Mouse (Mus musculus) limb, embryonic 15.5 days (tissue): ENCODE results near the gene Chit1. TPM values are rescaled to one million over a fixed set of nuclear protein-coding genes. Genes with fewer than 3 reads are reported as not detected.

Experiments
- ATAC-seq: fragments of 200-750 bp; cut with Nextera tagmentation; 2 replicates; pipeline ENCODE4 v1.8.0; 2017; ENCODE audit warnings: low read depth, moderate TSS enrichment; ENCODE audit not compliant: insufficient number of reproducible peaks, low FRiP score, low TSS enrichment
- H3K27ac ChIP-seq: fragments of 300-500 bp; sonication (generic); 2 replicates; pipeline ENCODE4 v1.5.1; 2015; ENCODE audit warnings: moderate library complexity, mild to moderate bottlenecking, inconsistent platforms
- H3K27me3 ChIP-seq: fragments of 300-500 bp; sonication (generic); 2 replicates; pipeline ENCODE4 v1.6.1; 2015; ENCODE audit warnings: inconsistent platforms
- H3K36me3 ChIP-seq: fragments of 300-500 bp; sonication (generic); 2 replicates; pipeline ENCODE4 v1.6.1; 2015; ENCODE audit warnings: inconsistent platforms
- H3K4me1 ChIP-seq: fragments of 300-500 bp; sonication (generic); 2 replicates; pipeline ENCODE4 v1.6.1; 2015; ENCODE audit warnings: inconsistent platforms
- H3K4me2 ChIP-seq: fragments of 300-500 bp; sonication (generic); 2 replicates; pipeline ENCODE4 v1.6.1; 2015; ENCODE audit warnings: mild to moderate bottlenecking, inconsistent platforms
- H3K4me3 ChIP-seq: fragments of 300-500 bp; sonication (generic); 2 replicates; pipeline ENCODE4 v1.5.1; 2015; ENCODE audit warnings: mild to moderate bottlenecking, inconsistent platforms
- H3K9ac ChIP-seq: fragments of 300-500 bp; sonication (generic); 2 replicates; pipeline ENCODE4 v1.6.1; 2015; ENCODE audit warnings: inconsistent platforms
- H3K9me3 ChIP-seq: fragments of 300-500 bp; sonication (generic); 2 replicates; pipeline ENCODE4 v1.6.1; 2016; ENCODE audit warnings: inconsistent platforms
- WGBS: fragments of 180-500 bp; shearing (Covaris S2); methylation state at CpG from one replicate; pipeline ENCODE4 v1.1.7; 2015; 5-methylcytosine and 5-hydroxymethylcytosine counted together
- polyA plus RNA-seq: library from polyadenylated mRNA; unstranded; fragments of >200 nt; fragmentation: Nextera tagmentation; extraction: Ambion mirVana; gene quantifications from 2 replicates; pipeline ENCODE4 v1.2.1, GENCODE M21; 2015

The Chit1 gene
- polyA plus RNA-seq, 1 experiment from 2014 or later: 0.59 TPM

DNA sequence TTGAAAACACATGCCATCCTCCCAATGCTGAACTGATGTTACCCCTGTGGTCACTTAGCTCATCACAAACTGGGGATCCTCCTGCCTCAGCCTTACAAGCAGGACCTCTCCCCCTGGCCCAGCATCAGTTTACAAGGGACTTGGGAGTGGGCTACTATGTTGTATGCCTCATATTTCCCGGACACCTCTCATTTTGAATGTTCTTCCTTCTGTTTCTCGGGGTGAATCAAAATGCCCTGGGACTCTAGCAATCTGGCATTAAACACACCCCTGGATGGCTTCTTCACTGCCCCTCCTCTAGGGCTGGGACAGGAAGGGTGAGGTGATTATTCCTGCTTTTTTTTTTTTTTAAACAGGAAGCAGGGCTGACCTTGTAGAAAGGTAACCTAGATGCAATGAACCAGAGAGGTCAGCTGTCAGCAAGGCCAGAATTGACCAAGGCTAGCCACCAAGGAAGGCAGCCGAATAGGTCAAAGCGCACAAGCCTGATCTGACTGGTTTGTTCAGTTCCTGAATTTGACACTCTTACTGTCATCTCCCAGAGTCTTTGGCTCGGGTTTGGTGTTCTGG lies 30.1 kb upstream of the Chit1 start:
- Histone ChIP-seq H3K4me2 (no peak overlapping the region), H3K27ac (no peak overlapping the region), H3K4me3 (no peak overlapping the region), H3K36me3 (0 out of 2 replicates have a peak, but pooled peaks cover 3% of the 10 kb centered on the region), H3K9ac (no peak overlapping the region), H3K4me1 (peaks cover 63% of the 10 kb centered on the region), H3K9me3 (no peaks in the 10 kb centered on the region), H3K27me3 (no peaks in the 10 kb centered on the region)
- ATAC-seq: no peak
- WGBS: 77% methylated on average over 5 of the region's 5 CpGs

DNA sequence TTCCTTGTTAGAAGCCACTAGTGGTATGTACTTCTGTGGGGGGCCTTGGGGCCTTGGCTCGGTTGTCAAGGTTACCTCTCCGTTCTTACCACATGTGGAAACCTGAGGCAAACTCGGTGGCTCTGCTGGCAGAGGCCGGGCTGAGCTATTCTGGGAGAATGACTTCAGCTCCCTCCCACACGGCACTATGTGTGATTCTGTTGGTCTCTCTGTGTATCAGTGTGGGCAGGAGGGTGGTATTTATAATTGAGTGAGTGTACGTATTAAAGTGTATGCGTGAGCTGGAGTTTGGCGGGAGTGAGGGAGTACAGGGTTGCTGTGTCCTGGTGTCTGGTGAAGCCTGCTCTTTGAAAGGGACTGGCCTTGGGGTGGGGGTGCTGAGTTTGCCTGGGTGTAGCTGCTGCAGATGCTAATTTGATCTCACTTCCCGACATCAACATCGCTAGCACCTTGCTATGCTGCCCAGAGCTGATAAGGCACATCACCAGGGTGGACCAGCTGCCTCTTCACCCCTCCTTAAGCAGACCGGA lies 28.0 kb upstream of the Chit1 start:
- no peak overlapping the region for H3K4me3 ChIP-seq
- WGBS: 39% methylated on average over 11 of the region's 11 CpGs
- H3K9me3 ChIP-seq: no peaks in the 10 kb centered on the region
- H3K4me1 ChIP-seq: peaks cover 55% of the 10 kb centered on the region
- H3K36me3 ChIP-seq: no peaks in the 10 kb centered on the region
- no peaks in the 10 kb centered on the region for H3K27me3 ChIP-seq
- no peak overlapping the region for H3K4me2 ChIP-seq
- H3K27ac ChIP-seq: no peak overlapping the region; the same call in 1 of the 2 replicates
- no peak overlapping the region for H3K9ac ChIP-seq
- no peak for ATAC-seq

DNA sequence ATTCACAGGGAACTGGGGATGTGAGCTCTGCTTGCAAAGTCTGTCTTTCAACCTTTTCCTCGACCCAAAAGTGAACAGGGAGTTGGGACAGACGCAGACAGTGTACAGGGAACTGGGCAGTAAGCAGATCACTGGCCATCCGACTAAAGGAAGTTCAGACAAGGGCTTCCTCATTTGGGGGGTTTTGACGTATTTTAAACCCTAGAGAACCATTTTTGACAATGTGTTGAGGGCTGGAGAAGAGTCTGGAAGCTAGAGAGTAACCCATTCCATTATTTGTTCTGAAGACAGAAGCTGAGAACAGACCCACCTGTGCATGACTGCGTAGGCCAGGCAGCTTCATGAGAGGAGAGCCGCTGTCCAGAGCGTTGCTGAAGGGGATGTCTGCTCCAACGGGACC lies 27.4 kb upstream of the Chit1 start:
- Histone ChIP-seq H3K4me3 (no peak overlapping the region), H3K9ac (no peak overlapping the region), H3K4me2 (no peak overlapping the region), H3K36me3 (no peaks in the 10 kb centered on the region), H3K4me1 (peaks cover 52% of the 10 kb centered on the region), H3K27ac (no peak overlapping the region), H3K9me3 (no peaks in the 10 kb centered on the region), H3K27me3 (no peaks in the 10 kb centered on the region)
- no peak for ATAC-seq
- 76% methylated on average over 8 of the region's 8 CpGs for WGBS

DNA sequence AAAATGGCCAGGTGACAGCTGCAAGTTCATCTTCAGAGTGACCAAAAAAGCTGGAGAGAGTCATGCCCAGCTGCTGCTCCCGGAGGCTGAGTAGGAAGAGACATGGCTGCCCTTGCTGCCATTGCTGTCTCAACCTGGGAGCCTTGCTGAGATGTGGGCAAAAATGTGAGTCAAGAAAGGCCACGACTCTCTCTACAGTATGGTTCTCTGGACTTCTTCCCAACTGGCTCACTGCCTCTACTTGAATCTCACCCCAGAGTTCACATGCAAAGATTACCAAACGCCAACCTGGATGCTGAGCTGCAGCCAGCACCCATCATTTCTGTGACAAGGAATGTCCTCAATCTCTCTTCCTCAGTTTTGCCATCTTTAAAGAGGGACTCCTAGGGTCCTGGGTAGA lies 26.9 kb upstream of the Chit1 start:
- peaks cover 52% of the 10 kb centered on the region for H3K4me1 ChIP-seq
- ATAC-seq: no peak
- no peak overlapping the region for H3K27ac ChIP-seq
- H3K4me2 ChIP-seq: no peak overlapping the region
- H3K4me3 ChIP-seq: no peak overlapping the region
- no peaks in the 10 kb centered on the region for H3K27me3 ChIP-seq
- no peaks in the 10 kb centered on the region for H3K9me3 ChIP-seq
- 67% methylated on average over 3 of the region's 3 CpGs for WGBS
- H3K9ac ChIP-seq: no peak overlapping the region
- H3K36me3 ChIP-seq: no peaks in the 10 kb centered on the region

DNA sequence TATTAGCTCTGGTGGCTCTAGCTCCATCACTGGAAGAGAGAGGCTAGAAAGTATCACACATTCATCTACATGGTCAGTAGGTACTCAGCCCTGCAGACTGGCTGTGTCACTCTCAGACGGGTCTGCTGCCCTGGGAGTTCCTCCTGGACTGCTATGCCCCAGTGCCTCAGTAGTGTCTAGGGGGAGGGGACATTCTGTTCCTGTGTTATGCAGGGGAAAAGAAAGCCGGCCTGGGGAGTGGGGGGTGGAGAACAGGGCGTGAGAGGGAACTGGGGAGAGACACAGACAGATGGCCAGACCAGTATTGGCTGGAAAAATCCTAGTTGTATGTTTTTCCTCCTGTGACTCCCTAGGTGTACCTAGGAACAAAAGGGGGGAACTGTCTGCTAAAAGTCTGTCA lies 25.0 kb upstream of the Chit1 start:
- Histone ChIP-seq H3K4me2 (no peak overlapping the region), H3K4me3 (no peak overlapping the region), H3K36me3 (no peaks in the 10 kb centered on the region), H3K27me3 (no peaks in the 10 kb centered on the region), H3K27ac (no peak overlapping the region), H3K4me1 (peaks cover 44% of the 10 kb centered on the region), H3K9ac (no peak overlapping the region), H3K9me3 (no peaks in the 10 kb centered on the region)
- no peak for ATAC-seq
- WGBS: 38% methylated on average over 3 of the region's 3 CpGs

DNA sequence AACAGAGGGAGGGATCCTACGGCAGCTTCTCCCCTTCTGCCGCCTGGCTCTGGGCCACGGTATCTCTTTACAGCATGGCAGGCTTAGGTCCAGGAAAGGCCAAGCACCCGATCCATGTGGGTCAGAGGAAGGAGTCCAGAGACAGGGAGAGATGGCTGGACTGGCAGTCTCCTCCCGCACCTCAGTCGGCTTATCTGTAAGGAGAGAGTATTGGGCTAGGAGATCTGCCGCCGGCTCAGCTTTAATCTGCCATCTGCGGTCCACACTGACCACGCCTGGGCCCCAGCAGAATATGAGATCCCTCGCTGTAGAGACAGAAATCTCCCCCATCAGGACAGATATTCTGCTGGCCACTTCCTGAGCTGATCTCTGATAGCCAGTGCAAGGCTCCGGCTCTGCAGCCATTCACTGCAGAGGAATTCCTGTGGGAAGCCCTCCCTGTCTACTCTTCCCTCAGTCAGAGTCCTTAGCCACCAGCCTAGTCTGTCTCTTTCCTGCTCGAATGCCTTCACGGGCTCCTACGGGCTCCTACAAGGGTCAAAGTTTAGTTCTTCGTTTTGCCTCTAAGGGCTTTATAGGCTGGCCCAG lies 24.1 kb upstream of the Chit1 start:
- Histone ChIP-seq H3K4me2 (no peak overlapping the region), H3K4me1 (peaks cover 44% of the 10 kb centered on the region), H3K9me3 (no peaks in the 10 kb centered on the region), H3K4me3 (no peak overlapping the region), H3K36me3 (no peaks in the 10 kb centered on the region), H3K27ac (peak overlapping the region; percentile 4; the same call in 1 of the 2 replicates), H3K27me3 (no peaks in the 10 kb centered on the region), H3K9ac (no peak overlapping the region)
- 48% methylated on average over 16 of the region's 16 CpGs for WGBS
- ATAC-seq: peak; percentile 20; the same call in 1 of the 2 replicates

DNA sequence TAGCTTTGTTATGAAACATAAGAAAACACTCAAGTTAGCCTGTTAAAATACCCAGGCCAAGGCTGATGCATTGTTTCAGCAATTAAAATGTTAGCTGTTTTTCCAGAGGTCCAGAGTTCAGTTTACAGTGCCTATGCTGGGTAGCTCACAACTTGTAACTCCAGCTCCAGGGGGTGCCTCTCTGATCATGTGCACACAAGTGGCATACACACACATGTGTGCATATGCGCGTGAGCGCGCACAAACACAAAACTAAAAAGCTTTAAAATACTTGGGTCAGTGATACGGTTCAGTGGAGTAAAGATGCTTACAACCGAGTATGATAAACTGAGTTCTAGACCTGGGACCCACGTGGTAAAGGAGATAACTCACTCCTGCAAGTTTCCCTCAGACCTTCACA lies 22.0 kb upstream of the Chit1 start:
- WGBS: 85% methylated on average over 7 of the region's 7 CpGs
- no peak overlapping the region for H3K4me2 ChIP-seq
- no peak for ATAC-seq
- H3K9ac ChIP-seq: no peak overlapping the region
- no peaks in the 10 kb centered on the region for H3K27me3 ChIP-seq
- no peak overlapping the region for H3K27ac ChIP-seq
- no peaks in the 10 kb centered on the region for H3K9me3 ChIP-seq
- no peak overlapping the region for H3K4me3 ChIP-seq
- no peaks in the 10 kb centered on the region for H3K36me3 ChIP-seq
- peaks cover 47% of the 10 kb centered on the region for H3K4me1 ChIP-seq

DNA sequence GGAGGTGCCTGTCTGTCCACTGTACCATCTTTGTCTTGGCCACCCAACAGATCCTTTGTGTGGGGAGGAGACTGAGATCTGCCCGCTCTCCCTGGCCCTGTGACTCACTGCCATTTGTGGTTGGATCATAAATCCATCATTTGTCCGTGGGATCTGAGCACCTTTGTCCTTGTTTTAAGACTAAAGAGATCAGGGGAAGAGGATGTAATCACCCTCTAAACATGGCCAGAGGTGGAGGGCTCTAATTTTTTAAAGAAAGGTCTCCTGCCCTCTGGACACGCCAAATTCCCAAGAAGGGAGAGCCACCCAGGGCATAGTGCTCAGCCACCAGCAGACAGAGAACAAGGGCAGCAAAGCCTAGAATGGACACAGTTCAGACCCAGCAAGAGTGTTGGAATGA lies 19.2 kb upstream of the Chit1 start:
- Histone ChIP-seq H3K4me2 (no peak overlapping the region), H3K36me3 (no peaks in the 10 kb centered on the region), H3K27me3 (no peaks in the 10 kb centered on the region), H3K9ac (no peak overlapping the region), H3K4me3 (no peak overlapping the region), H3K27ac (peak overlapping the region; percentile 90), H3K9me3 (no peaks in the 10 kb centered on the region), H3K4me1 (peaks cover 47% of the 10 kb centered on the region)
- WGBS: 72% methylated on average over 3 of the region's 3 CpGs
- no peak for ATAC-seq

DNA sequence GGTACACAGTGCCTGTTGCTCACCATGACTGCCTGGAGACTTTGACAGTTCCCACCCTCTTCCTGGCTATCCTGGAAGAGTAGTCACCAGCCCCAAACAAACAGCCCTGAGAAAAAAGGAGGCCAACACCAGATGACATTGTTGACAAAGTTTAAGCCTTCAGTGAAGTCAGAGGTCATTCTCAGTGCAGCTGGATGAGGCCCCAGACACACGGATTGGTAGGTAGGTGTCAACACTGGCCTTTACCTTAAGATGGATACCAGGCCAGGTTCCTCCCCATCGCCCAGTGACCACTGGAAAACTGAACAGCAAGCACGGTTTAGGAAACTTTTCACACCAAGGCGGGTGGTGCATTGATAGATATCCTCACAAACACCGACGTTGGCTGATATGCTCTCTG lies 18.7 kb upstream of the Chit1 start:
- H3K27me3 ChIP-seq: no peaks in the 10 kb centered on the region
- peak overlapping the region; percentile 90 for H3K27ac ChIP-seq
- H3K36me3 ChIP-seq: no peaks in the 10 kb centered on the region
- no peaks in the 10 kb centered on the region for H3K9me3 ChIP-seq
- WGBS: 34% methylated on average over 6 of the region's 6 CpGs
- 0 out of 2 replicates have a peak overlapping the region, but pooled peaks have one; percentile 55 for H3K9ac ChIP-seq
- peak overlapping the region; percentile 86 for H3K4me2 ChIP-seq
- peak overlapping the region; percentile 46; the same call in 1 of the 2 replicates for H3K4me3 ChIP-seq
- peaks cover 47% of the 10 kb centered on the region for H3K4me1 ChIP-seq
- no peak for ATAC-seq

DNA sequence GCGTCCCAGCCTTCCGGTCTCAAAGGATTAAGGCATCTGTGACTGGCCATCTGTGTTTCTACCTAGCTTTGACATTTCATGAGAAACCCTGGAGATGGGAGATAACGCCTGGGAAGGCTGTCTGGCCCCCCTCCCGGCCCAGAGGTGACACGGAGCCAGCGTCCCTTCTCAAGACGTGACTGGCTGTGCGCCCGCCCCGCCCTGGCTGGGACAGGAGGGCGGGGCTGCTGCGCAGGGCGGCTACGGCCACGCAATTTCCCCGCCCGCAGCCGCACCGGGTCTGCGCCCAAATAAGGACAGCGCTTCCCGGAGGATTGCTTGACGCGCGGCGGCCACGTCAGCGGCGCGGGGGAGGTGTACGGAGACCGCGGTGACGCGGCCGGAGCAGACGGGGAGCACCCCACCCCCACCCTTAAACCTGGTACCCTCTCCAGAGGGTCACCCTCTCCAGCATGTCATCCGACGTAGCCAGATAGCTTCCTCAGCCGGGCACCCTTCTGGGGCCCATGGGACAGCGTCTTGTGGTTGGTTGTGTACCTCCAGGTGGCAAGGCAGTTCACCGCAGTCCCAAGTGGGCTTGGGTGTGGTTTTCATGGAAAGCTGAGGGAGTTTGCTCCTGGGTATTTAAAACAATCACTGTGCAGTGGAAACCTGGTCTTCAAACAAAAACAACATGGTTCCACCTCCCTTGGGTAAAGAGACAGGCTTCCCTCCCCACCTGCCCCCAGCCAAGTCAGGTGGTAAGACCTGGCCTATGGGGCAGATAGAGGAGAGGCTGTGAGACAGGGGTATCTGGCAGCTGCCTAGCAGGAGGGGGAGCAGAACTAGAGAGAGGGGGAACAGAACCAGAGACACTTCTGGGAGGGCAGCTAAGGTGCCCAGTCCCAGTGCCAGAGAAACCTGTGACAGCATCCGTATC lies 17.9 kb upstream of the Chit1 start:
- H3K4me3 ChIP-seq: peak overlapping the region; percentile 46
- ATAC-seq: peak; percentile 89
- H3K9me3 ChIP-seq: no peaks in the 10 kb centered on the region
- WGBS: 1% methylated on average over 43 of the region's 43 CpGs
- peak overlapping the region; percentile 86 for H3K4me2 ChIP-seq
- H3K9ac ChIP-seq: peak overlapping the region; percentile 55
- H3K27ac ChIP-seq: peak overlapping the region; percentile 90
- no peaks in the 10 kb centered on the region for H3K36me3 ChIP-seq
- H3K4me1 ChIP-seq: peaks cover 53% of the 10 kb centered on the region
- H3K27me3 ChIP-seq: no peaks in the 10 kb centered on the region

DNA sequence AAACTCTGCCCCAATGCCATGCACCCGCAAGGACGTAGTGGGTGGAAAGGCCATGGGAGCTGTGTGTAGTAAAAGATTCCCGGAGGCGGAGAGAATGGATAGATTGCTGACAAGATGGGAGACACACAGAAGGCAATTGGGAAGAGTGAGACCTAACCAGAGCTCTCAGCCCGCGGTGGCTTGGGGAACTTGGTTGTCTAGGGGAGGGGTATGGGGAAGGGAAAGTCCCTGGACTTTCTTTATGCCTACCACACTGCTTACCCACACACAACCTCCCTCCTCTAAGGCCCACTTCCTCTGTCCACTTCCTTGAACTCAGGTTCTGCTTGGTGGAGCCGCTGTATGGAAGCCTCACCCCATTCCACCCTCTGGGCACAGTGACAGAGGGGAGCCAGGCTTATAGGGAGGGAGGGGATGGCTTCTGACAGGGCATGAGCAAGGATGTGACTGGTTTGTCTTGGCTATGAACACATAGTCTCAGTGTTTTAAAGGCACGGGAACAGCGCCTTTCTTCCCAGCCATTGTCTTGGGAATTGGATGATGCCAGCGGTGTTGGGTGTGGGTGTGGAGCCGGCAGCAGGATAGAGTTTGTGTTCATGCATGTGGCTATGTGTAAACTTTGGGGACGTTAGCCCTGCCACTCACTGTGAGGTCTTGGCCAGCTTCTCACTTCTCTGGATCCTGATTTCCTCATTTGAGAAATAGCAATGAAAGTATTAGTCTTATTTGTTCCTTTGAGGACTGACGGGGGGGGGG lies 17.1 kb upstream of the Chit1 start:
- H3K4me1 ChIP-seq: peaks cover 62% of the 10 kb centered on the region

More for the DNA sequence above, 17.1 kb upstream of the Chit1 start:
- H3K9me3 ChIP-seq: no peaks in the 10 kb centered on the region
- no peaks in the 10 kb centered on the region for H3K27me3 ChIP-seq
- H3K4me3 ChIP-seq: peak overlapping the region; percentile 46
- H3K27ac ChIP-seq: peak overlapping the region; percentile 90
- WGBS: 58% methylated on average over 13 of the region's 13 CpGs
- H3K9ac ChIP-seq: no peak overlapping the region
- H3K36me3 ChIP-seq: no peaks in the 10 kb centered on the region
- H3K4me2 ChIP-seq: peak overlapping the region; percentile 86; the same call in 1 of the 2 replicates
- ATAC-seq: no peak
